Mouse (Mus musculus) embryonic facial prominence, embryonic 11.5 days (tissue): ENCODE results near the gene Tap2. TPM values are rescaled to one million over a fixed set of nuclear protein-coding genes. Genes with fewer than 3 reads are reported as not detected.
A peak's percentile ranks its signal among the peaks of the same experiment; 100 is the strongest.

Experiments
- ATAC-seq: fragments of 200-750 bp; cut with Nextera tagmentation; replicated peaks from 2 replicates; pipeline ENCODE4 v1.8.0; 2017; ENCODE audit warnings: low read depth; ENCODE audit not compliant: insufficient number of reproducible peaks, low FRiP score, low TSS enrichment
- DNase-seq: peaks from one replicate; pipeline ENCODE4 v3.0.0-alpha.2; 2015; ENCODE audit warnings: low spot score
- H3K27ac ChIP-seq: fragments of 300-500 bp; sonication (generic); replicated peaks from 2 replicates; pipeline ENCODE4 v1.5.1; 2014; ENCODE audit warnings: mild to moderate bottlenecking, low read depth, low read length, control low read depth
- H3K27me3 ChIP-seq: fragments of 300-500 bp; sonication (generic); 2 replicates; pipeline ENCODE4 v1.6.1; 2014; ENCODE audit warnings: mild to moderate bottlenecking, low read length, moderate library complexity, mixed read lengths; ENCODE audit not compliant: control insufficient read depth, insufficient read depth
- H3K36me3 ChIP-seq: fragments of 300-500 bp; sonication (generic); replicated peaks from 2 replicates; pipeline ENCODE4 v1.6.1; 2014; ENCODE audit warnings: low read depth, mild to moderate bottlenecking, low read length, moderate library complexity, mixed read lengths; ENCODE audit not compliant: control insufficient read depth, insufficient read depth
- H3K4me1 ChIP-seq: fragments of 300-500 bp; sonication (generic); 2 replicates; pipeline ENCODE4 v1.6.1; 2014; ENCODE audit warnings: low read length, mixed read lengths; ENCODE audit not compliant: control insufficient read depth, insufficient read depth
- H3K4me2 ChIP-seq: fragments of 300-500 bp; sonication (generic); 2 replicates; pipeline ENCODE4 v1.6.1; 2014; ENCODE audit warnings: low read depth, mild to moderate bottlenecking, control low read depth, low read length, moderate library complexity
- H3K4me3 ChIP-seq: fragments of 300-500 bp; sonication (generic); 2 replicates; pipeline ENCODE4 v1.5.1; 2014; ENCODE audit warnings: low read depth, low read length, control low read depth
- H3K9ac ChIP-seq: fragments of 300-500 bp; sonication (generic); replicated peaks from 2 replicates; pipeline ENCODE4 v1.6.1; 2014; ENCODE audit warnings: mild to moderate bottlenecking, control low read depth, low read length
- H3K9me3 ChIP-seq: fragments of 300-500 bp; sonication (generic); replicated peaks from 2 replicates; pipeline ENCODE4 v1.6.1; 2016; ENCODE audit warnings: mild to moderate bottlenecking, low read length, inconsistent platforms, mixed read lengths; ENCODE audit not compliant: control insufficient read depth
- WGBS: fragments of 180-500 bp; shearing (Covaris S2); extraction: QIAGEN DNeasy Blood & Tissue Kit; methylation state at CpG from one replicate; pipeline ENCODE4 v1.1.7; 2014; 5-methylcytosine and 5-hydroxymethylcytosine counted together
- polyA plus RNA-seq: library from polyadenylated mRNA; unstranded; fragments of >200 nt; fragmentation: Nextera tagmentation; extraction: Ambion mirVana; gene quantifications from 2 replicates; pipeline ENCODE4 v1.2.1, GENCODE M21; 2014

The Tap2 gene
- polyA plus RNA-seq, 1 experiment from 2014 or later: 0.77 TPM

GRCm38 (mm10) chr17:34196941-34197894 is 6.1 kb upstream of the Tap2 start, which contains the start of gene Psmb8:
Psmb8 (plus strand) TSS chr17:34197721.
- no peaks in the 10 kb centered on the region for H3K36me3 ChIP-seq
- ATAC-seq: peak; percentile 78
- peak within 1 kb of the TSS; percentile 34; the same call in 1 of the 2 replicates for H3K9ac ChIP-seq
- peak within 1 kb of the TSS; percentile 60 for H3K4me2 ChIP-seq
- DNase-seq: peak; percentile 89
- H3K9me3 ChIP-seq: no peaks in the 10 kb centered on the region
- WGBS: 4% methylated on average over 41 of the region's 41 CpGs
- no peaks in the 10 kb centered on the region; the same call in 1 of the 2 replicates for H3K4me1 ChIP-seq
- peaks cover 63% of the 10 kb centered on the region for H3K27me3 ChIP-seq
- peak within 1 kb of the TSS; percentile 31 for H3K4me3 ChIP-seq
- H3K27ac ChIP-seq: no peak within 1 kb of the TSS

- no peak for DNase-seq
- no peak for ATAC-seq
- Histone ChIP-seq H3K27me3 (peaks cover 60% of the 10 kb centered on the region), H3K4me3 (peak overlapping the region; percentile 31), H3K4me2 (peak overlapping the region; percentile 60), H3K9me3 (no peaks in the 10 kb centered on the region), H3K27ac (no peak overlapping the region), H3K36me3 (no peaks in the 10 kb centered on the region), H3K4me1 (no peaks in the 10 kb centered on the region; the same call in 1 of the 2 replicates), H3K9ac (no peak overlapping the region)
- WGBS: 3% methylated on average over 32 of the region's 32 CpGs
Observed at GRCm38 (mm10) chr17:34197904-34198520, 5.3 kb upstream of the Tap2 start.

DNA sequence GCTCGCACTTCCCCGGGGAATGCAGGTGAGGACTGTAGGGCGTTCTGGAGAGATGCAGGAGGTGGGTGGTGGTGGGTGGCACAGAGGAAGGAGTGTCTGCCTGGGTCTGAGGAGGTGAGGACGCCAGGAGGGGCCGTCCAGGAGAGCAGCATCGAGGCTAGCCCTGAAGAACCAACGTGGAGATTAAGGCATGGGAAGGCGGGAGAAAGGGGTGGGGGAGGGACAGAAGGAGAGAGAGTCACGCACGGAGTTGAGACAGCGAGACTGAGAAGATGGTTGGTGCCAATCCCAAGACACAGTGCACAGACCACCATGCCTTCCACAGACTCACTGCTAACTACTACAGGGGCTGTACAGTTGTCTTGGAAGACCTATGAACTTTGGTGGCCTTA is 4.8 kb upstream of the Tap2 start:
- Histone ChIP-seq H3K9ac (no peak overlapping the region), H3K9me3 (no peaks in the 10 kb centered on the region), H3K36me3 (no peaks in the 10 kb centered on the region), H3K4me1 (no peaks in the 10 kb centered on the region; the same call in 1 of the 2 replicates), H3K27ac (no peak overlapping the region), H3K4me3 (no peak overlapping the region), H3K27me3 (peaks cover 62% of the 10 kb centered on the region), H3K4me2 (no peak overlapping the region)
- WGBS: 8% methylated on average over 11 of the region's 11 CpGs
- DNase-seq: no peak
- ATAC-seq: no peak

DNA sequence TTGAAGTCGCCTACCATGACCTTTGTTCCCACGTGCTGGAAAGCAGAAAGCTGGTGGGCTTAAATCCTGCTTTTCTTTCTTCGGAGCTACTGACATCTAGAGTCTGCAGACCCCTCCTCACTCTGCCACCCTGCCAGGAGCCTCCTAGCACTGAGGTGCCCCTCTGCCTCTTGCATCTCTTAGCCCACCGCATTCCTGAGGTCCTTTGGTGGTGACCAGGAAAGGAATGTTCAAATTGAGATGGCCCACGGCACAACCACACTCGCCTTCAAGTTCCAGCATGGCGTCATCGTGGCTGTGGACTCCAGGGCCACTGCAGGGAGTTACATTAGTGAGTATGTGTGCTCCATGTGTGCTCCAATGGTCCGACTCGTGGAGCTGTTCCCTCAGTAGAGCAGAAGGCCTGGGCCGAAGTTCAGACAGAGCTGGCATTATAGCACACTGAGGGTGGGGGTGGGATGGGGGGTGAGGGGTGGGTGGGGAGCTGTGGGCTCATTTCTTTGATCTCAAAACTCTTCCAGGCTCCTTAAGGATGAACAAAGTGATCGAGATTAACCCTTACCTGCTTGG is 4.2 kb upstream of the Tap2 start:
- Histone ChIP-seq H3K9me3 (no peaks in the 10 kb centered on the region), H3K9ac (no peak overlapping the region), H3K36me3 (no peaks in the 10 kb centered on the region), H3K27me3 (peaks cover 57% of the 10 kb centered on the region), H3K27ac (no peak overlapping the region), H3K4me1 (no peaks in the 10 kb centered on the region; the same call in 1 of the 2 replicates), H3K4me3 (no peak overlapping the region), H3K4me2 (no peak overlapping the region)
- ATAC-seq (no peak), DNase-seq (no peak)
- 65% methylated on average over 12 of the region's 12 CpGs for WGBS

GRCm38 (mm10) chr17:34200047-34200446 is 3.3 kb upstream of the Tap2 start:
- WGBS: 79% methylated on average over 10 of the region's 10 CpGs
- peaks cover 55% of the 10 kb centered on the region for H3K27me3 ChIP-seq

GRCm38 (mm10) chr17:34200772-34201505 is 2.4 kb upstream of the Tap2 start:
- ATAC-seq: no peak
- WGBS: 84% methylated on average over 16 of the region's 16 CpGs
- no peak for DNase-seq
- peaks cover 55% of the 10 kb centered on the region for H3K27me3 ChIP-seq
- H3K27ac ChIP-seq: no peak overlapping the region
- no peak overlapping the region for H3K4me3 ChIP-seq
- no peaks in the 10 kb centered on the region for H3K36me3 ChIP-seq
- no peak overlapping the region for H3K4me2 ChIP-seq
- no peaks in the 10 kb centered on the region; the same call in 1 of the 2 replicates for H3K4me1 ChIP-seq
- no peaks in the 10 kb centered on the region for H3K9me3 ChIP-seq
- H3K9ac ChIP-seq: no peak overlapping the region

More at GRCm38 (mm10) chr17:34200047-34200446, 3.3 kb upstream of the Tap2 start:
- ATAC-seq (no peak), DNase-seq (no peak)
- H3K4me2 ChIP-seq: no peak overlapping the region
- H3K9me3 ChIP-seq: no peaks in the 10 kb centered on the region
- no peaks in the 10 kb centered on the region for H3K36me3 ChIP-seq
- H3K9ac ChIP-seq: no peak overlapping the region
- H3K4me1 ChIP-seq: no peaks in the 10 kb centered on the region; the same call in 1 of the 2 replicates
- H3K4me3 ChIP-seq: no peak overlapping the region
- no peak overlapping the region for H3K27ac ChIP-seq

DNA sequence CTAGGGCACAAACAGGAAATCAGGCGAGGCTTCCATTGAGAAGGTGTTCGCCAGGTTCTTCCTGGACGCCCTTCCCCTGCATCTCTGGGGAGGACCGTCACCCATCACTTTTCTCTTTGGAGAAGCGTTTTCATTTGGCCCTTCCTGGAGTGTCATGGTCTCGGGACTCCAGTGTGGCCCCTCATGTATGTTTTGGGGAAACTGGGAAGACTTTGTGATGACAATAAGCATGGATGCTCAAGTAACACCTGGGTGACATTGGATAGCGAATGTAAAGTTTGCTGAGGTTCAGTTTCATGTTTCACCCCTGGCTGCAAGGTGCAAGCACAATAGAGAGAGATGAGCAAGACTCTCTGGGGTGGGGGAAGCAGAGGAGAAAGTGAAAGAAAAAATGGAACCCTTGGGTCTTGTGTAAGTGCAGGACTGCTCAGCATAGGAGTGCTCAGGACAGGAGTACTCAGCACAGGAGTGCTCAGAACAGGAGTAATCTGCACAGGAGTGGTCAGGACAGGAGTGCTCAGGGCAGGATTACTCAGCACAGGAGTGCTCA is 1.7 kb upstream of the Tap2 start:
- no peak overlapping the region for H3K9ac ChIP-seq
- peaks cover 53% of the 10 kb centered on the region for H3K27me3 ChIP-seq
- H3K4me3 ChIP-seq: no peak overlapping the region
- ATAC-seq: no peak
- no peaks in the 10 kb centered on the region for H3K9me3 ChIP-seq
- no peak overlapping the region for H3K4me2 ChIP-seq
- 66% methylated on average over 7 of the region's 7 CpGs for WGBS
- no peak overlapping the region for H3K27ac ChIP-seq
- H3K36me3 ChIP-seq: no peaks in the 10 kb centered on the region
- no peak for DNase-seq
- H3K4me1 ChIP-seq: no peaks in the 10 kb centered on the region; the same call in 1 of the 2 replicates
